Mouse (Mus musculus) liver, postnatal 0 days (tissue): ENCODE data around the gene Fbxo5. TPM values are rescaled to one million over a fixed set of nuclear protein-coding genes. Genes with fewer than 3 reads are reported as not detected.
A peak's percentile ranks its signal among the peaks of the same experiment; 100 is the strongest.

Source experiments
- ATAC-seq: fragments of 200-750 bp; cut with Nextera tagmentation; 2 replicates; pipeline ENCODE4 v1.8.0; 2017; ENCODE audit warnings: mild to moderate bottlenecking, moderate library complexity
- DNase-seq: peaks from one replicate; pipeline ENCODE4 v3.0.0-alpha.2; 2016
- H3K27ac ChIP-seq: fragments of 300-500 bp; sonication (generic); 2 replicates; pipeline ENCODE4 v1.5.1; 2014; ENCODE audit warnings: antibody characterized with exemption, moderate library complexity, mild to moderate bottlenecking, low read depth
- H3K27me3 ChIP-seq: fragments of 300-500 bp; sonication (generic); 2 replicates; pipeline ENCODE4 v1.6.1; 2014; ENCODE audit warnings: low read length, control low read depth, mixed read lengths; ENCODE audit not compliant: insufficient read depth
- H3K36me3 ChIP-seq: fragments of 300-500 bp; sonication (generic); replicated peaks from 2 replicates; pipeline ENCODE4 v1.6.1; 2014; ENCODE audit warnings: mild to moderate bottlenecking, control low read depth, low read length, moderate library complexity, mixed read lengths; ENCODE audit not compliant: insufficient read depth
- H3K4me1 ChIP-seq: fragments of 300-500 bp; sonication (generic); 2 replicates; pipeline ENCODE4 v1.6.1; 2014; ENCODE audit warnings: antibody characterized with exemption, mild to moderate bottlenecking, control low read depth; ENCODE audit not compliant: insufficient read depth
- H3K4me2 ChIP-seq: fragments of 300-500 bp; sonication (generic); 2 replicates; pipeline ENCODE4 v1.6.1; 2014; ENCODE audit warnings: low read depth, mild to moderate bottlenecking, low read length, moderate library complexity, mixed read lengths
- H3K4me3 ChIP-seq: fragments of 300-500 bp; sonication (generic); 2 replicates; pipeline ENCODE4 v1.5.1; 2014; ENCODE audit warnings: low read depth, low read length
- H3K9ac ChIP-seq: fragments of 300-500 bp; sonication (generic); replicated peaks from 2 replicates; pipeline ENCODE4 v1.6.1; 2014; ENCODE audit warnings: mild to moderate bottlenecking, moderate library complexity
- H3K9me3 ChIP-seq: fragments of 300-500 bp; sonication (generic); 2 replicates; pipeline ENCODE4 v1.6.1; 2016; ENCODE audit warnings: mild to moderate bottlenecking, control low read depth, low read length, mixed read lengths
- CTCF ChIP-seq: sonication (generic); IDR thresholded peaks from 2 replicates; pipeline ENCODE4 v1.5.1; 2016; ENCODE audit warnings: antibody characterized with exemption, low read depth
- EP300 ChIP-seq: IDR thresholded peaks from 2 replicates; pipeline ENCODE4 v1.6.1; 2016; ENCODE audit warnings: antibody characterized with exemption, low read depth, mild to moderate bottlenecking
- WGBS: fragments of 180-500 bp; shearing (Covaris S2); extraction: QIAGEN DNeasy Blood & Tissue Kit; methylation state at CpG from one replicate; pipeline ENCODE4 v1.1.7; 2014; ENCODE audit not compliant: insufficient replicate concordance; 5-methylcytosine and 5-hydroxymethylcytosine counted together
- polyA plus RNA-seq: library from polyadenylated mRNA; unstranded; fragments of >200 nt; fragmentation: Nextera tagmentation; extraction: Ambion mirVana; gene quantifications from 2 replicates; pipeline ENCODE4 v1.2.1, GENCODE M21; 2015

Gene Fbxo5
- polyA plus RNA-seq, 1 experiment from 2014 or later: 42.8 TPM

GRCm38 (mm10) chr10:5800490-5800889 lies 4.9 kb downstream of the Fbxo5 start:
- 90% methylated on average over 1 of the region's 1 CpGs for WGBS
- H3K4me2 ChIP-seq: no peak overlapping the region
- peak; percentile 66 for TF ChIP-seq CTCF
- no peak for TF ChIP-seq EP300
- H3K9me3 ChIP-seq: no peaks in the 10 kb centered on the region
- no peak overlapping the region for H3K27ac ChIP-seq
- peaks cover 42% of the 10 kb centered on the region for H3K36me3 ChIP-seq
- H3K4me1 ChIP-seq: peaks cover 18% of the 10 kb centered on the region
- ATAC-seq (no peak), DNase-seq (no peak)
- no peak overlapping the region for H3K4me3 ChIP-seq
- H3K9ac ChIP-seq: no peak overlapping the region
- H3K27me3 ChIP-seq: no peaks in the 10 kb centered on the region

DNA sequence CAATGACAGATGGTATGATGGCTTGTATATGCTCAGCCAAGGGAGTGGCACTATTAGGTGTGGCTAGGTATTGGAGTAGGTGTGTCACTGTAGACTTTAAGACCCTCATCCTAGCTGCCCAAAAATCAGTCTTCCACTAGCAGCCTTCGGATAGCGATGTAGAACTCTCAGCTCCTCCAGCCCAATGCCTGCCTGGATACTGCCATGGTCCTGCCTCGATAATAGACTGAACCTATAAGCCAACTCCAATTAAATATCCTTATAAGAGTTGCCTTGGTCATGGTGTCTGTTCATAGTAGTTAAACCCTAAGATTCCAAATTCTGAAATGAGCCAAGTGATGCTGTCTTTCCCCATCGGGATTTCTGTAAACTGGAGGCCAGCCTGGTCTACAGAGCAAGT lies 7.3 kb downstream of the Fbxo5 start:
- WGBS: 92% methylated on average over 4 of the region's 4 CpGs
- TF ChIP-seq EP300: no peak
- TF ChIP-seq CTCF: no peak
- Histone ChIP-seq H3K9ac (no peak overlapping the region), H3K4me2 (no peak overlapping the region), H3K9me3 (no peaks in the 10 kb centered on the region), H3K27ac (no peak overlapping the region), H3K4me3 (no peak overlapping the region), H3K27me3 (no peaks in the 10 kb centered on the region), H3K4me1 (peaks cover 8% of the 10 kb centered on the region), H3K36me3 (peaks cover 42% of the 10 kb centered on the region)
- no peak for DNase-seq
- ATAC-seq: no peak

DNA sequence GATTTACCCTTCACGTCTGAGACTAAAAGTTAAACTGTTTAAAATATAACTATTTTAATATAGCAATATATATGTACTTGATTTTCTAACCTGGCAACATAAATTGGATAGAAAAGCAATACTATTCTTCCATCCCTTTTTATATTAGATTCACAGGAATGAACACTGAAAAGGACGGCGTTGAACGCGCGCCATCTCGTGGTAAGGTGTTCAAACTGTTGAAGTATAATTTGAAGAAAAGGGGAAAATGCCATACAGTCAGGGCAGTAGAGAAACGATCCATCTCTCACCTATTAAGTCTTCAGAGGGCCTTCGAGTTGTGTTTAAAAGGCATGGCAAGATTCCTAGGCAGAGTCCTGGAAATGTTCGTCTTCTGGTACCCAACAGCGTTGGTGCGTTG lies 14.7 kb downstream of the Fbxo5 start:
- Histone ChIP-seq H3K4me3 (no peak overlapping the region), H3K4me2 (no peak overlapping the region), H3K27me3 (no peaks in the 10 kb centered on the region), H3K27ac (no peak overlapping the region), H3K36me3 (no peaks in the 10 kb centered on the region), H3K9me3 (no peaks in the 10 kb centered on the region), H3K4me1 (no peaks in the 10 kb centered on the region), H3K9ac (no peak overlapping the region)
- ATAC-seq: no peak
- 15% methylated on average over 12 of the region's 12 CpGs for WGBS
- DNase-seq: peak; percentile 47
- TF ChIP-seq CTCF (peak; percentile 70), EP300 (no peak)

DNA sequence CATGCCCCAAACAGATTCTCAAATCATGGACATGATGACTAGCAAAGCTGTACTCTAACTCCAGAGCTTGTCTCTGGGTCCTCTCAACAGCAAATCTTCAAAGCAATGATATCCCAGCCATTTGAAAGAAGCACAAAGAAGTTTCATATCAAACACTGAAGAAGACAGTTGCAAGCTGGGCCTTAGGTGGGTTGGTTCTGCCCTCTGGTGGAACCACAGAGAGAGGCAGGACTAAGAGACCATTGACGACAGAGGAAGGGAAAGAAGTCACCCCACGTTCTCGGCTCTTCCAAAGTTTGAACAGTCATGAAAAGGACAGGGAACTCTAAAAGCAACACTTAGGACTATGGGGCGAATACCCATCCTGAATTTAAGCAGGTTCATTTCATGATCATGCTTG lies 18.5 kb downstream of the Fbxo5 start:
- no peaks in the 10 kb centered on the region for H3K4me1 ChIP-seq
- WGBS: 13% methylated on average over 4 of the region's 4 CpGs
- no peak for DNase-seq

More for the DNA sequence above, 18.5 kb downstream of the Fbxo5 start:
- Histone ChIP-seq H3K9ac (no peak overlapping the region), H3K4me2 (no peak overlapping the region), H3K9me3 (no peaks in the 10 kb centered on the region), H3K36me3 (no peaks in the 10 kb centered on the region), H3K27me3 (no peaks in the 10 kb centered on the region), H3K4me3 (no peak overlapping the region), H3K27ac (no peak overlapping the region)
- ATAC-seq: no peak
- TF ChIP-seq EP300 (no peak), CTCF (peak; percentile 71)

Other genes starting within 250 kb of the Fbxo5 start
- 3.3 and 3.5 TPM in 2 replicates for gene Myct1, start 211.8 kb downstream of the Fbxo5 start, polyA plus RNA-seq
- not detected in 2 replicates for gene Vip, start 166.4 kb downstream of the Fbxo5 start, polyA plus RNA-seq
- 6.3 and 6.7 TPM in 2 replicates for gene Mtrf1l, start 18.3 kb upstream of the Fbxo5 start, polyA plus RNA-seq
- gene Rgs17, start 116.8 kb upstream of the Fbxo5 start, polyA plus RNA-seq: 0.07 and 0.08 TPM in 2 replicates